Mouse (Mus musculus) midbrain, embryonic 14.5 days (tissue): ENCODE results near the gene Vezt. TPM values are rescaled to one million over a fixed set of nuclear protein-coding genes. Genes with fewer than 3 reads are reported as not detected.
A peak's percentile ranks its signal among the peaks of the same experiment; 100 is the strongest.

Experiments used
- ATAC-seq: fragments of 200-750 bp; cut with Nextera tagmentation; 2 replicates; pipeline ENCODE4 v1.8.0; 2017; ENCODE audit warnings: moderate number of reproducible peaks, moderate library complexity; ENCODE audit not compliant: low FRiP score, low TSS enrichment
- DNase-seq: peaks from one replicate; pipeline ENCODE4 v3.0.0-alpha.2; 2015
- H3K27ac ChIP-seq: fragments of 300-500 bp; sonication (generic); replicated peaks from 2 replicates; pipeline ENCODE4 v1.5.1; 2014; ENCODE audit warnings: mild to moderate bottlenecking, low read depth, low read length, moderate library complexity
- H3K27me3 ChIP-seq: fragments of 300-500 bp; sonication (generic); 2 replicates; pipeline ENCODE4 v1.6.1; 2014; ENCODE audit warnings: low read length, control low read depth, mixed read lengths; ENCODE audit not compliant: control insufficient read depth, insufficient read depth
- H3K36me3 ChIP-seq: fragments of 300-500 bp; sonication (generic); 2 replicates; pipeline ENCODE4 v1.6.1; 2014; ENCODE audit warnings: low read length, control low read depth; ENCODE audit not compliant: control insufficient read depth, insufficient read depth
- H3K4me1 ChIP-seq: fragments of 300-500 bp; sonication (generic); 2 replicates; pipeline ENCODE4 v1.6.1; 2014; ENCODE audit warnings: mild to moderate bottlenecking, antibody characterized with exemption, low read length, control low read depth; ENCODE audit not compliant: control insufficient read depth, insufficient read depth
- H3K4me2 ChIP-seq: fragments of 300-500 bp; sonication (generic); 2 replicates; pipeline ENCODE4 v1.6.1; 2014; ENCODE audit warnings: mild to moderate bottlenecking, low read length, moderate library complexity
- H3K4me3 ChIP-seq: fragments of 300-500 bp; sonication (generic); replicated peaks from 2 replicates; pipeline ENCODE4 v1.5.1; 2014; ENCODE audit warnings: low read depth, low read length
- H3K9ac ChIP-seq: fragments of 300-500 bp; sonication (generic); replicated peaks from 2 replicates; pipeline ENCODE4 v1.6.1; 2014; ENCODE audit warnings: mild to moderate bottlenecking, low read length, moderate library complexity
- H3K9me3 ChIP-seq: fragments of 300-500 bp; sonication (generic); 2 replicates; pipeline ENCODE4 v1.6.1; 2016; ENCODE audit warnings: low read length, control low read depth, mixed read lengths; ENCODE audit not compliant: control insufficient read depth
- WGBS: fragments of 180-500 bp; shearing (Covaris S2); extraction: QIAGEN DNeasy Blood & Tissue Kit; methylation state at CpG from one replicate; pipeline ENCODE4 v1.1.7; 2014; 5-methylcytosine and 5-hydroxymethylcytosine counted together
- polyA plus RNA-seq: library from polyadenylated mRNA; unstranded; fragments of >200 nt; fragmentation: Nextera tagmentation; extraction: Ambion mirVana; gene quantifications from 2 replicates; pipeline ENCODE4 v1.2.1, GENCODE M21; 2014

Gene Vezt
- polyA plus RNA-seq, 1 experiment from 2014 or later, result 74.8 TPM

DNA sequence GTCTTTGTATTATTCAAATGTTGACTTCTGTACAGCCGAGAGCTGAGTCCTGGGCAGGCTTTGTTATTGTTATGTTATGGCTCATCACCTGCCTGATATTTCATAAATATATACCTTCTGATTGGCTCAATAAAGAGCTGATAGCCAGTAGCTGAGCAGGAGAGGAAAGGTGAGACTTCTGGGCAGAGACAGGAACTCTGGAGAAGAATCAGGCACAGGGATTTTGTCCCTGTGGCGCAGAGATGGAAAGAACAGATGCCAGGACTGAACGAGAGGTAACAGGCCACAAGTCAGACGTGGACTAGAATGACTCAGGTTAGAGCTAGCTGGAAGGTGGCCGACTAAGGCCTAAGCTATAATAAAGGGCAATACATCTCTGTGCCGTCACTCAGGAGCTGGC is 7.1 kb downstream of the Vezt start:
- no peak overlapping the region for H3K4me2 ChIP-seq
- no peak for DNase-seq
- H3K9me3 ChIP-seq, result no peaks in the 10 kb centered on the region
- H3K27ac ChIP-seq, result no peak overlapping the region
- peaks cover 7% of the 10 kb centered on the region for H3K4me1 ChIP-seq
- peaks cover 36% of the 10 kb centered on the region for H3K36me3 ChIP-seq
- no peaks in the 10 kb centered on the region for H3K27me3 ChIP-seq
- no peak for ATAC-seq
- no peak overlapping the region for H3K9ac ChIP-seq
- 85% methylated on average over 6 of the region's 6 CpGs for WGBS
- no peak overlapping the region for H3K4me3 ChIP-seq

DNA sequence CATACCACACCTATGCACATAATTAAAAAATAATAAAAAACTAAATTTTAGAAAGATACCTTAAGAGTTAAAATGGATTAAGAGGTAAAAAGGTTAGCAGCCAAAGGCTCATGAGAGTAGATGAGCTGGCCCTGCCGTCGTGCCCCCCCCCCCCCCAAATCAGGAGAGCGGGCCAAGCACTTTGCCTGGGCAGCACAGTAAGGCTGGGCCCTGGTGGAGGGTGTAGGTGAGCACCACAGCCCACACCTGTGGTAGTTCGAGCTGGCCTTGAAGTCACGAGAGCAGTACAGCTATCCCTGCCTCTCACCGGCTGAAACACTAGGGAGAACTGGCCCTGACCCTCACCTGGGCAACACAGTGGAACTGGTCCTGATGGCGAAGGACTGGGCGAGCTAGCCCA is 10.5 kb downstream of the Vezt start:
- Histone ChIP-seq H3K4me2 (no peak overlapping the region), H3K9ac (no peak overlapping the region), H3K27ac (no peak overlapping the region), H3K9me3 (no peaks in the 10 kb centered on the region), H3K27me3 (no peaks in the 10 kb centered on the region), H3K4me1 (no peaks in the 10 kb centered on the region), H3K4me3 (no peak overlapping the region), H3K36me3 (peaks cover 28% of the 10 kb centered on the region)
- DNase-seq, result no peak
- 93% methylated on average over 8 of the region's 8 CpGs for WGBS
- no peak for ATAC-seq

DNA sequence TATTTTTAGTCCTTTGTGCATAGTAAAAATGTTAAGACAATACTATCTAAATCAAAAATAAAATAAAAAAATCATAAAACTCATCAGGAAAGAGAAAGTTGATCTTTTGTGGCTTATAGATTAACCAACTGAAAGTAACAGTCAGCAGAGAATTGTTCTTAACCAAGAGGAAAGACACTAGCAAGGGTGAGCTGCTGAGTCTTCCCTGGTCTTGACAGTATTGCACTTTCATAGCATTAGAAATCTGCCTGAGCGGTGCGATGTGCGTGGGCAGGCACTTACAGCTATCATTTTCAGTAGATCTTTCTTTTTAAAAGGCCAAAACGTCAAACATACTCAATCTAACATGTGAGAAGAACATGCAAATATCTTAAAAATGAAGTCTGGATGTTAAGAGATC is 14.6 kb downstream of the Vezt start:
- peaks cover 9% of the 10 kb centered on the region; the same call in 1 of the 2 replicates for H3K36me3 ChIP-seq
- no peak for ATAC-seq
- no peaks in the 10 kb centered on the region for H3K4me1 ChIP-seq
- 97% methylated on average over 4 of the region's 4 CpGs for WGBS
- no peak for DNase-seq
- no peaks in the 10 kb centered on the region for H3K27me3 ChIP-seq
- H3K27ac ChIP-seq, result no peak overlapping the region
- no peak overlapping the region for H3K4me3 ChIP-seq
- no peaks in the 10 kb centered on the region for H3K9me3 ChIP-seq
- H3K9ac ChIP-seq, result no peak overlapping the region
- no peak overlapping the region for H3K4me2 ChIP-seq

DNA sequence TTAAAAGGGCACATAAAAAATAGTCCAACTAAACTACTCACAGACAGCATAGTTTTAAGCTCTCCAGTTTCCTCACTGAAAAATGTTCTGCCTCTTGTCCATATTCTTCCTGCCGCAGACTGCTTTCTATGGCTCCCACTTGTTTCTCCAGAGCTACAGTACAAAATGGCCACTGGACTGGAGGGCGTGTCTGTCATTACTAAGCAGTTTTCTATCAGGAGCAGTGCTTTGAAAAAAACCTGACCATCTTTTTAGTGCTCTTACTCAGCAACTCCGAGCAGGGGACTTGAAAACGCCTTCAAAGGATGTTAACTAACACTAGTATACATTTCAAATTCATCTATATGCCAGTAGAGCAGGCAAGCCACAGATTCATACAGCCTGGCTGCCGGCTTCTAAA is 15.0 kb downstream of the Vezt start:
- H3K4me3 ChIP-seq, result no peak overlapping the region
- H3K27ac ChIP-seq, result no peak overlapping the region
- no peak overlapping the region for H3K9ac ChIP-seq
- H3K9me3 ChIP-seq, result no peaks in the 10 kb centered on the region
- H3K36me3 ChIP-seq, result peaks cover 5% of the 10 kb centered on the region; the same call in 1 of the 2 replicates
- H3K4me1 ChIP-seq, result no peaks in the 10 kb centered on the region
- WGBS, result 87% methylated on average over 5 of the region's 5 CpGs
- DNase-seq (no peak), ATAC-seq (no peak)
- H3K27me3 ChIP-seq, result no peaks in the 10 kb centered on the region
- no peak overlapping the region for H3K4me2 ChIP-seq

DNA sequence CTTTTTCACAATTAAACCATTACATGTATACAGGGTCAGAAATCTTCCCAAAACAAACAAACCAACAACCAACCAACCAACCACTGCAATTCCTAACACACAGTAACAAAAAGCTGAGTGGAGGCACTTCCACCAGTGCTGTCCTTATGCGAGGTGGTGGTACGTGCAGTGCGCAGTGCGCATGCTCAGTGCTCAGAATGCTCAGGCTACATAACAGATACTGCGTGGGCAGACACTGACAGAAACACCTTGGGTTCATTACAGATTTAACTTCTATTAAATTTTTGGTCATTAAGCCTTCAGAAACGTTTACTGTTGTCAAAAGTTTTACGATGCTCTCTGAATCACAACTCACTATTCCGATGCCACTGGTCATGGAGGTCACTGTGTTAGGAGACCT is 18.2 kb downstream of the Vezt start:
- no peak for DNase-seq
- Histone ChIP-seq H3K27me3 (no peaks in the 10 kb centered on the region), H3K9ac (no peak overlapping the region), H3K4me3 (no peak overlapping the region), H3K9me3 (no peaks in the 10 kb centered on the region), H3K4me1 (no peaks in the 10 kb centered on the region), H3K4me2 (no peak overlapping the region), H3K36me3 (peaks cover 4% of the 10 kb centered on the region; the same call in 1 of the 2 replicates), H3K27ac (no peak overlapping the region)
- ATAC-seq, result no peak
- 96% methylated on average over 8 of the region's 8 CpGs for WGBS

DNA sequence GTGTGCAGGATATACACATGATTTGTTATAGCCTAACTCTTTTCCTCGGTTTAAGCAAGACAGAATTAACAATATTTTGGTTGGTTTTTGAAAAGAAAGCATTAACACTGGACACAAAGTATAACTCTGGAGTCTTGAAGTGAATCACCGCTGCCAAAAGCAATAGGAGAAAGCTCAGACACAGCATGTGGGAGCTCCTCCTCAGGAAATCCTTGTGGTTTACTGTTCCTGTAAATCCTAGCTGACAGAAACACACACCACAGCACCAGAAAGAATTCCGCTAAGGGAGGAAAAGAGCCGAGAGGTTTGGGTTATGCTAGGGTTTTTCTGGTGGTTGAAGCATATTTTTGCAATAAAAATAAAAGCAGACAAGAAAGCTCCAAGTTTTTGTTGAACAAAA is 21.4 kb downstream of the Vezt start:
- H3K4me2 ChIP-seq, result no peak overlapping the region
- DNase-seq, result no peak
- WGBS, result 84% methylated on average over 4 of the region's 4 CpGs

DNA sequence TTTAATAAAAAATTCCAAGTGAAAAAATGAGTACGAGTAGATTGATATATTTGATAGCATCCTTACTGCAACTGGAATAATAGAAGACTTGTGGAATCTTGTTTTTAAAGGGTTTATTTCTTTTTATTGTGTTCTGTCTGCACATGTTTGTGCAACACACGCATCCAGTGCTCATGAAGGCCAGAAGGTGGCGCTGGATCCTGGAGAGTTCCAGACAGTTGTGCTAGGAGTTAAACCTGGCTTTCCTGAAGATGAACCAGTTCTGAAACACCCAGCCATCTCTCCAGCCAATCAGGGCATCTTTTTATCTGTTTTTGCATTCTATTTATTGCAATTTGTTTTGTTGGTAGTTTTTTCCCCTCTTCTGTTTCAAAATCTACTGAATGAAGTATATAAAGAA is 22.4 kb downstream of the Vezt start:
- WGBS, result 53% methylated on average over 3 of the region's 3 CpGs
- no peak for ATAC-seq

More for the DNA sequence above, 21.4 kb downstream of the Vezt start:
- no peaks in the 10 kb centered on the region for H3K9me3 ChIP-seq
- no peak overlapping the region for H3K9ac ChIP-seq
- no peaks in the 10 kb centered on the region for H3K4me1 ChIP-seq
- no peak overlapping the region for H3K27ac ChIP-seq
- H3K27me3 ChIP-seq, result no peaks in the 10 kb centered on the region
- no peak for ATAC-seq
- peaks cover 4% of the 10 kb centered on the region; the same call in 1 of the 2 replicates for H3K36me3 ChIP-seq
- H3K4me3 ChIP-seq, result no peak overlapping the region

DNA sequence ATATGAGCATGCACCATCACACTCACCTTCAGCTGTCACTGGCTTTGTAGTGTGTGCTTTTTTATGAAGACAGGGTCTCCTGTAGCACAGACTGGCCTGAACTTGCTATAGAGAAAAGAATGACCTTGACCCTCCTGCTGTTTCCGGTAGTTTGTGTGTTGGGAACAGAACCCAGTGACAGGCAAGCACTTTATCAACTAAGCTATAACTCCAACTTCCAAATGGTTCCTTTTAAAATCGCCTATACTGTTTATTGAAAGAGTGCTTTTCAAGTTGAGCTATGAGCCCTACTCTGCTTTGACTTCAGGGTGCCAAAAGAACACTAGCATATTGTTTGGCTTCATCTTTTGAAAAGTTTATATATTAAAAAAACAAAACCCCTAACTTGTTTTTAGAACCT is 24.6 kb downstream of the Vezt start:
- no peak overlapping the region for H3K4me3 ChIP-seq
- H3K36me3 ChIP-seq, result peaks cover 12% of the 10 kb centered on the region
- no peak overlapping the region for H3K27ac ChIP-seq
- DNase-seq, result no peak
- no peaks in the 10 kb centered on the region for H3K9me3 ChIP-seq
- no peak overlapping the region for H3K4me2 ChIP-seq
- no peaks in the 10 kb centered on the region for H3K27me3 ChIP-seq
- H3K9ac ChIP-seq, result no peak overlapping the region
- ATAC-seq, result no peak
- H3K4me1 ChIP-seq, result no peaks in the 10 kb centered on the region
- WGBS, result 87% methylated on average over 2 of the region's 2 CpGs

More for the DNA sequence above, 22.4 kb downstream of the Vezt start:
- Histone ChIP-seq H3K4me3 (no peak overlapping the region), H3K4me1 (no peaks in the 10 kb centered on the region), H3K27me3 (no peaks in the 10 kb centered on the region), H3K9me3 (no peaks in the 10 kb centered on the region), H3K9ac (no peak overlapping the region), H3K4me2 (no peak overlapping the region), H3K36me3 (peaks cover 4% of the 10 kb centered on the region; the same call in 1 of the 2 replicates), H3K27ac (no peak overlapping the region)
- peak; percentile 74 for DNase-seq

DNA sequence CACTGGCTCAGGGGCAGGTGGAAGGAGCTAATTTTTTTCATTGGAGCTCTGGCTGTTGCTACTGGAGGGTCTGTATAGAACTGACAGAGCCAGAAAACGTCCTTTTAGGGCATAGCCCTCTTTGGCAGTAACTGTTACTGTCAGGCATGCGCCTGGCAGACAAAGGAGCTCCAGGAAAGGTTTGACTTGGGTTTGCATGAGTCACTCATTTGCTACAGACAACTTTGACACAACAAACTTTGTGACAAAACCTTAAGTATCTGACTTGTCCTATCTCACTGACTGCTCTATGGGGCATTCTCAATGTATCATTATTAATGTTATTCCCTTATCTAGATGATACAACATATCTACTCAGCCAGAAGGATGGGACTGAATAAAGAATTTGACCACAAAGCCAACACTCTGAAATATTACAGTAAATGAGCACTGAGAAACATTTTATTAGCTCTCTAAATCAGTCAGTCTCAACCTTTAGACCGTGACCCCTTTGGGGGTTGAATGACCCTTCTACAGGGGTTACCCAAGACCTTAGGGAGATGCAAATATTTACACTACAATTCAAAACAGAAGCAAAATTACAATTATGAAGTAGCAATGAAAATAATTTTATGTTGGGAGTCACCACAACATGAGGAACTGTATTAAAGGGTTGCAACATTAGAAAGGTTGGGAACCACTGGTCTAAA is 25.5 kb downstream of the Vezt start:
- H3K4me3 ChIP-seq, result no peak overlapping the region
- no peak overlapping the region for H3K9ac ChIP-seq
- WGBS, result 88% methylated on average over 3 of the region's 3 CpGs
- H3K4me1 ChIP-seq, result no peaks in the 10 kb centered on the region
- no peaks in the 10 kb centered on the region for H3K27me3 ChIP-seq
- DNase-seq (no peak), ATAC-seq (no peak)
- H3K27ac ChIP-seq, result no peak overlapping the region
- no peak overlapping the region for H3K4me2 ChIP-seq
- H3K9me3 ChIP-seq, result no peaks in the 10 kb centered on the region
- peaks cover 21% of the 10 kb centered on the region for H3K36me3 ChIP-seq
